Mouse (Mus musculus) G1E (cell line): ENCODE measurements around the gene Rgs6. TPM values are rescaled to one million over a fixed set of nuclear protein-coding genes. Genes with fewer than 3 reads are reported as not detected.

Source experiments
- ATAC-seq: 2 replicates; pipeline ENCODE4 v1.8.0; 2016; ENCODE audit warnings: mild to moderate bottlenecking; ENCODE audit not compliant: insufficient number of reproducible peaks, poor library complexity, low FRiP score, severe bottlenecking; ENCODE audit errors: extremely low read depth
- DNase-seq: peaks from one replicate; pipeline ENCODE4 v3.0.0; 2012; ENCODE audit warnings: low spot score
- H3K27me3 ChIP-seq: 2 replicates; pipeline ENCODE4 v1.6.1; 2012; ENCODE audit warnings: mild to moderate bottlenecking, low read length, inconsistent platforms; ENCODE audit not compliant: insufficient read depth
- H3K36me3 ChIP-seq: replicated peaks from 2 replicates; pipeline ENCODE3; 2012; ENCODE audit warnings: mild to moderate bottlenecking, inconsistent platforms
- H3K4me1 ChIP-seq: 2 replicates; pipeline ENCODE4 v1.6.1; 2012; ENCODE audit warnings: low read depth, low read length, inconsistent platforms, mixed read lengths; ENCODE audit not compliant: insufficient read depth
- H3K4me3 ChIP-seq: 2 replicates; pipeline ENCODE4 v1.5.1; 2012; ENCODE audit warnings: low read depth, mild to moderate bottlenecking, inconsistent platforms, low read length, moderate library complexity, mixed read lengths
- H3K9me3 ChIP-seq: replicated peaks from 2 replicates; pipeline ENCODE4 v1.6.1; 2012; ENCODE audit warnings: inconsistent platforms
- CTCF ChIP-seq: IDR thresholded peaks from 2 replicates; pipeline ENCODE4 v1.5.1; 2012; ENCODE audit warnings: low read depth, low read length, inconsistent platforms, mixed read lengths
- GATA1 ChIP-seq: IDR thresholded peaks from 2 replicates; pipeline ENCODE4 v1.6.1; 2012; ENCODE audit warnings: borderline replicate concordance, low read length, inconsistent platforms, mixed read lengths
- GATA2 ChIP-seq: IDR thresholded peaks from 2 replicates; pipeline ENCODE4 v1.6.1; 2012; ENCODE audit warnings: low read depth, low read length, inconsistent platforms, borderline replicate concordance
- POLR2AphosphoS5 ChIP-seq: IDR thresholded peaks from 2 replicates; pipeline ENCODE4 v1.6.1; 2012; ENCODE audit warnings: low read depth, low read length, inconsistent platforms; ENCODE audit not compliant: insufficient replicate concordance
- TAL1 ChIP-seq: conservative IDR thresholded peaks from 2 replicates; pipeline ENCODE4 v1.6.1; 2012; ENCODE audit warnings: low read depth, low read length, inconsistent platforms, mixed read lengths
- polyA plus RNA-seq: library from polyadenylated mRNA; stranded (reverse); fragments of >175 nt; gene quantifications from 2 replicates; pipeline ENCODE4 v1.2.3, GENCODE M21; 2012
- total RNA-seq, 2 experiments: library from RNA; stranded (forward) in 1 of 2; stranded (reverse) in 1 of 2; fragments of 200-1000 nt in 1 of 2; fragments of >200 nt in 1 of 2; fragmentation: Nextera tagmentation in 1 of 2; gene quantifications; 2 replicates each; pipeline ENCODE4 v1.2.3; 2014 to 2017

Gene Rgs6
- total and polyA plus RNA-seq, 3 experiments = 0.44 TPM; not detected in 2

DNA sequence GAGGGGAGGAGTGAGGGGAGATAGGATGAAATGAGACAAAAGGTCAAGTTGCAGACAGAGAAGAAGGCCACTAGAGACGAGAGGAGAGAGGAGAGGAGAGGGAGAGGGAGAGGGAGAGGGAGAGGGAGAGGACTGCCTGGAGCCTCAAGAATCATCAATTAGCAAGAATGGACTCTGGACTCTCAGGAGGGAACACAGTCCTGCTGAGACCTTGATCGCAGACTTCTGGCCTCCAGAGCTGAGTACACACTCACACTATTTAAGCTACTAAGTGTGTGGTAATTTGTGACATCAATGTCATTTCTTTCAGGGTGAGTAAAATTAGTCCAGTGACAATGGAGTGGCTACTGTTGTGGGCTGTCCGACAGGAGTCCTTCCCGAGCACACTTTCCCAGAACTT lies 495.3 kb downstream of the Rgs6 start:
- Histone ChIP-seq H3K9me3 (no peaks in the 10 kb centered on the region), H3K4me1 (peaks cover 15% of the 10 kb centered on the region), H3K4me3 (no peak overlapping the region), H3K36me3 (no peaks in the 10 kb centered on the region), H3K27me3 (peaks cover 34% of the 10 kb centered on the region)
- DNase-seq (no peak), ATAC-seq (no peak)
- TF ChIP-seq GATA1 (no peak), TAL1 (no peak), POLR2AphosphoS5 (no peak), CTCF (no peak), GATA2 (no peak)

DNA sequence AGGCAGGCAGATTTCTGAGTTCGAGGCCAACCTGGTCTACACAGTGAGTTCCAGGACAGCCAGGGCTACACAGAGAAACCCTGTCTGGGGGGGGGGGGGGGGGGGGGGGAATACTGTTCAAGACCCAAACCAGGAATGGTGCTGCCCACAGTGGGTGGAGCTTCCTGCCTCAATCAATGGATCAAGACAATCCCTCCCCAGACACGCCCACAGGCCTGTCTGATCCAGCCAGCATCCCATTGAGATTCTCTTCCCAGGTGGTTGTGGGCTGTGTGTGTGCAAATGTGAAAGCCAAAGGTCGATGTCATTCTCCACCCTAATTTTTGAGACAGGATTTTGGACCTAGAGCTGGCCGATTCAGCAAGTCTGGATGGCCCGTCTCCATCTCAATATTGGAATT lies 496.5 kb downstream of the Rgs6 start:
- peaks cover 30% of the 10 kb centered on the region for H3K27me3 ChIP-seq
- no peak for TF ChIP-seq GATA2
- no peaks in the 10 kb centered on the region for H3K36me3 ChIP-seq
- no peak overlapping the region for H3K4me3 ChIP-seq
- no peaks in the 10 kb centered on the region for H3K9me3 ChIP-seq
- DNase-seq (no peak), ATAC-seq (no peak)
- H3K4me1 ChIP-seq = peaks cover 15% of the 10 kb centered on the region

DNA sequence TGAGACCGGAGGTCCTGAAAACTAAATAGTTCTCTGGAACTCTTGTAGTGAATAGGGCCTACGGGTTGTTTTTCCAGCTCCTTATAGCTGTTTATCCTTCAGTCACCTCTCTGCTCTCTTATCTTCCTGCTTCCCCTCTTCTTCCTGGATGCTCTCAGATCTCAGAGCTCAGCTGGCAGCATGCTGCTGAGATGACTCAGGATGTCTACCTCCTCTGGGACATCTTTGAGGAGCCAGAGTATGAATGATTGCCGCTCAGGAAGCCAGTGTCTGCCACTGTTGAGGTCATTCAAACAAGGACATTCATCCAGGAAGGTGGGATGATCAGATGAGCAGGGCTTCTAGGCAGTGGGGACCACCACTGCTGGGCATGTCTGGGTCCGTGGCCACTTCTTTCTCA lies 498.9 kb downstream of the Rgs6 start:
- Histone ChIP-seq H3K27me3 (peaks cover 22% of the 10 kb centered on the region), H3K9me3 (no peaks in the 10 kb centered on the region), H3K4me3 (no peak overlapping the region), H3K4me1 (peaks cover 10% of the 10 kb centered on the region), H3K36me3 (no peaks in the 10 kb centered on the region)
- ATAC-seq (no peak), DNase-seq (no peak)
- TF ChIP-seq POLR2AphosphoS5 (no peak), GATA1 (no peak), GATA2 (no peak), TAL1 (no peak), CTCF (no peak)

DNA sequence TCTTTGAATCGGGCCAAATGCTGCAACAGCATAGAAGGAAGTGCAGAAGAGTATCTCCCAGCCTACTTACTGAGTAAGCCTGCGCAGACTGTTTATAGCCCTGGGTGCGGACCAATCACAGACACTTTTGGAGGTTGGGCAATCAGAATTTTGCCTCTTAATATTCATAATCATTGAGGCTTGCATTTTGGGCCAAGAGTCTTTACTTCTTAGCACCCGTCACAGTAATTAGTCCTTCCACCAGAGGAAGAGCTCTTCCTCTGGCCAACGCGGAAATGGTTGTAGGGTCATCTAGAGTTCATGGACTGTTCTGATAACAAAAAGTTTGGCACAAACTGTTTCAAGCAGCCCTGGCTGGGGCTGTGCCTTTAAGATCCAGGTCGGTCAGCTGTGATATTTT lies 499.5 kb downstream of the Rgs6 start:
- H3K4me1 ChIP-seq = peaks cover 14% of the 10 kb centered on the region
- no peak for TF ChIP-seq TAL1
- TF ChIP-seq GATA1 = no peak
- no peak for TF ChIP-seq POLR2AphosphoS5
- TF ChIP-seq GATA2 = no peak
- TF ChIP-seq CTCF = no peak
- H3K27me3 ChIP-seq = peaks cover 24% of the 10 kb centered on the region
- H3K9me3 ChIP-seq = no peaks in the 10 kb centered on the region
- H3K4me3 ChIP-seq = no peak overlapping the region
- ATAC-seq (no peak; the same call in 1 of the 2 replicates), DNase-seq (no peak)
- H3K36me3 ChIP-seq = no peaks in the 10 kb centered on the region

DNA sequence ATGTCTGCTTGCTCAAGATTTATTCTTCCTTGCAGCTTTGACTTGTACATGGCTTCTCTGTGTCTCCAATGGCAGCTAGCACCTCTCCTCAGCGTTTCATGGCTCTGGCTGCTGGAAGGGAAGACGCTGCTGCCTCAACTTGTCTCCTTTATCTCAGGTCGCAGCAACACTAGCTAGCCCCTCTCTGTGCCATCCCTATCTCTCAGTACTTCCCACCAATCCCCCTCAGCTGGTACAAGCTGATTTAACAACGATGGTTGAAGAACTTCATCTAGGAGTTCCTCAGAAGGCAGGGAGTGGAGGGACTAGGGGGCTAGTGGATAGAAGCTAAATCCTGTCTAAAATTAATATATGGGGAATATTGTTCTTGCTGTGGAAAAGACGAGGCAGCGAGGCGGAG lies 503.9 kb downstream of the Rgs6 start:
- no peaks in the 10 kb centered on the region for H3K9me3 ChIP-seq
- TF ChIP-seq TAL1 (no peak), GATA2 (no peak), GATA1 (no peak), POLR2AphosphoS5 (no peak)
- no peaks in the 10 kb centered on the region for H3K36me3 ChIP-seq
- H3K4me3 ChIP-seq = no peak overlapping the region
- DNase-seq (no peak), ATAC-seq (no peak)
- H3K27me3 ChIP-seq = peaks cover 18% of the 10 kb centered on the region
- H3K4me1 ChIP-seq = peaks cover 14% of the 10 kb centered on the region

DNA sequence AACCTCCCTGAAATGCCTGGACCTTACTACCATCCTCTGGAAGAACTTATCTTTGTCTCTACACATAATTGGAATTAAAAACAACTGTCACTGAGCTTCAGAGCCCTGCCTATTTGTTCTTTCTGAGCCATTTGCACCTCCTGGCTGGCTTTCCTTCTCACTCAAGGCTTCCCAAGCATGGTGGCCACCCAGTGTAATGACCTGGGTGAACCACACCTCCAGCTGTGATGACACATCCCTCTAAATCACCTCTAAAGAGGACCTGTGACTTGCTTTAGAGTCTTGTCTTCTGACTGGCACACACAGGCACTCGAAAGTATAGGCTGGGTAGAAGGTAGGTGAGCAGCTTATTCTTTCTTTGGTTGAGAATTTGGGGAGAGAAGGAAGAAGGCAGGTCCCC lies 509.7 kb downstream of the Rgs6 start:
- DNase-seq (no peak), ATAC-seq (no peak)
- Histone ChIP-seq H3K4me3 (no peak overlapping the region), H3K4me1 (peaks cover 26% of the 10 kb centered on the region), H3K27me3 (peaks cover 17% of the 10 kb centered on the region), H3K9me3 (no peaks in the 10 kb centered on the region), H3K36me3 (no peaks in the 10 kb centered on the region)
- TF ChIP-seq GATA2 (no peak), TAL1 (no peak), POLR2AphosphoS5 (no peak), CTCF (no peak), GATA1 (no peak)

DNA sequence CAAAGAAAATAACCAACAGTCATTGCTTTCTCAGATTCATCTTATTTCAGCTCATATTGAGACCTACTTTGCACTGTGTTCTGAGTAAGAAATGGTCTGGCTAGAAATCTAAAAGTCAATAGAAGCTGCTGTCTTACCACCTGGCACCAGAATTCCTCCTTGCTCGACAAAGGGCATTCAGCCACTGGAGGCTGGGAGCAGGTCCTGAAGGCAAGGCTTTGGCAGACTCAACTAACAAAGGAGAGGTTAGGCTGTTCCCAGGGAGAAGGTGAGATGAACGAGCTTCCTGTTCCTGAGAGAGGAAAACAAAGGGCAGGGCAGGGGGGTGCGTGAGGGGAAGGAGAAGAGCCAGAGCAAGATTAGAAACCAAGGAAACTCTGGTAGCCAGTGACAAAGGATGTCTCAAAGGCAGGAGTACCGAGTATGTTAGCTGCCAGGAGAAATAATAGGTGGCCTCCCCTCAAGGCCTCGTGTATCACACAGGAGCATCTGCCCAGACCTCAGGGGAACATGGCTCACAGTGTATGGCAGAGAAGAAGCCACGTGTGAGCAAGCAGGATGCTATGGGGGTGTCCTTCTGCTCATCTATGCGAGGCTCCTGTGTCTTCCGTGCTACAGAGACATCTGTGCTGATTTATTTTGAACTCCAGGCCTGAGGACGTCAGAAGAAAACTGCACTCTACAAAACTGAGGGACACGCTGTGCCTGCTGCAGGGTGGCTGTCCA lies 510.7 kb downstream of the Rgs6 start:
- DNase-seq (no peak), ATAC-seq (no peak)
- Histone ChIP-seq H3K4me1 (peaks cover 26% of the 10 kb centered on the region), H3K36me3 (no peaks in the 10 kb centered on the region), H3K4me3 (no peak overlapping the region), H3K27me3 (peaks cover 17% of the 10 kb centered on the region), H3K9me3 (no peaks in the 10 kb centered on the region)
- no peak for TF ChIP-seq TAL1
- no peak for TF ChIP-seq POLR2AphosphoS5
- TF ChIP-seq GATA1 = no peak
- no peak for TF ChIP-seq GATA2
- TF ChIP-seq CTCF = no peak
